Mouse (Mus musculus): Measurements from ENCODE around the gene Atg2a.

GRCm38 (mm10) chr19:6236053-6236441 lies 5.4 kb upstream of the Atg2a start:
- TF ChIP-seq CTCF (IDR thresholded peaks at IDR 0.05; ENCODE audit: low read depth) (no peak), EP300 (optimal IDR thresholded peaks at IDR 0.05) (peak; percentile 57)

Measured in stomach, postnatal 0 days (tissue).